Mouse (Mus musculus) heart, embryonic 11.5 days (tissue): ENCODE measurements around the gene Dupd1. TPM values are rescaled to one million over a fixed set of nuclear protein-coding genes. Genes with fewer than 3 reads are reported as not detected.

Experiments used
- ATAC-seq: fragments of 200-750 bp; cut with Nextera tagmentation; replicated peaks from 2 replicates; pipeline ENCODE4 v1.8.0; 2017; ENCODE audit warnings: moderate library complexity; ENCODE audit not compliant: insufficient number of reproducible peaks, low FRiP score, low TSS enrichment
- H3K27ac ChIP-seq: fragments of 300-500 bp; sonication (generic); 2 replicates; pipeline ENCODE4 v1.5.1; 2014; ENCODE audit warnings: mild to moderate bottlenecking, low read depth, low read length
- H3K27me3 ChIP-seq: fragments of 300-500 bp; sonication (generic); 2 replicates; pipeline ENCODE4 v1.6.1; 2014; ENCODE audit warnings: mild to moderate bottlenecking, low read length, mixed read lengths; ENCODE audit not compliant: control insufficient read depth, insufficient read depth
- H3K36me3 ChIP-seq: fragments of 300-500 bp; sonication (generic); 2 replicates; pipeline ENCODE4 v1.6.1; 2014; ENCODE audit warnings: mild to moderate bottlenecking, low read length, moderate library complexity, mixed read lengths; ENCODE audit not compliant: control insufficient read depth, insufficient read depth
- H3K4me1 ChIP-seq: fragments of 300-500 bp; sonication (generic); 2 replicates; pipeline ENCODE4 v1.6.1; 2014; ENCODE audit warnings: low read length; ENCODE audit not compliant: control insufficient read depth, insufficient read depth
- H3K4me2 ChIP-seq: fragments of 300-500 bp; sonication (generic); 2 replicates; pipeline ENCODE4 v1.6.1; 2014; ENCODE audit warnings: mild to moderate bottlenecking, moderate library complexity
- H3K4me3 ChIP-seq: fragments of 300-500 bp; sonication (generic); 2 replicates; pipeline ENCODE4 v1.5.1; 2014; ENCODE audit warnings: low read depth, low read length
- H3K9ac ChIP-seq: fragments of 300-500 bp; sonication (generic); 2 replicates; pipeline ENCODE4 v1.6.1; 2014; ENCODE audit warnings: mild to moderate bottlenecking, low read depth, low read length, moderate library complexity
- H3K9me3 ChIP-seq: fragments of 300-500 bp; sonication (generic); replicated peaks from 2 replicates; pipeline ENCODE4 v1.6.1; 2016; ENCODE audit warnings: low read length; ENCODE audit not compliant: control insufficient read depth
- WGBS: fragments of 180-500 bp; shearing (Covaris S2); extraction: QIAGEN DNeasy Blood & Tissue Kit; methylation state at CpG from one replicate; pipeline ENCODE4 v1.1.7; 2014; ENCODE audit not compliant: insufficient replicate concordance; 5-methylcytosine and 5-hydroxymethylcytosine counted together
- polyA plus RNA-seq: library from polyadenylated mRNA; unstranded; fragments of >200 nt; fragmentation: Nextera tagmentation; extraction: Ambion mirVana; gene quantifications from 2 replicates; pipeline ENCODE4 v1.2.1, GENCODE M21; 2014

Dupd1 gene
- polyA plus RNA-seq, 1 experiment from 2014 or later = not detected

GRCm38 (mm10) chr14:21747436-21748141 lies 33.2 kb upstream of the Dupd1 start:
- H3K9ac ChIP-seq = no peak overlapping the region
- no peak for ATAC-seq
- no peak overlapping the region for H3K27ac ChIP-seq
- peaks cover 5% of the 10 kb centered on the region; the same call in 1 of the 2 replicates for H3K27me3 ChIP-seq
- H3K4me1 ChIP-seq = peaks cover 7% of the 10 kb centered on the region; the same call in 1 of the 2 replicates
- H3K36me3 ChIP-seq = no peaks in the 10 kb centered on the region
- H3K9me3 ChIP-seq = no peaks in the 10 kb centered on the region
- WGBS = 70% methylated on average over 14 of the region's 14 CpGs
- H3K4me3 ChIP-seq = no peak overlapping the region
- H3K4me2 ChIP-seq = no peak overlapping the region

- H3K9ac ChIP-seq = no peak overlapping the region
- peaks cover 5% of the 10 kb centered on the region; the same call in 1 of the 2 replicates for H3K27me3 ChIP-seq
- no peak overlapping the region for H3K4me2 ChIP-seq
- H3K4me3 ChIP-seq = no peak overlapping the region
- ATAC-seq = no peak
- H3K27ac ChIP-seq = no peak overlapping the region
- H3K9me3 ChIP-seq = no peaks in the 10 kb centered on the region
- 77% methylated on average over 2 of the region's 2 CpGs for WGBS
- no peaks in the 10 kb centered on the region for H3K36me3 ChIP-seq
- peaks cover 4% of the 10 kb centered on the region; the same call in 1 of the 2 replicates for H3K4me1 ChIP-seq
These were observed 32.5 kb upstream of the Dupd1 start for GRCm38 (mm10) chr14:21746846-21747245.

GRCm38 (mm10) chr14:21746251-21746650 lies 31.9 kb upstream of the Dupd1 start:
- Histone ChIP-seq H3K4me2 (no peak overlapping the region), H3K27me3 (peaks cover 5% of the 10 kb centered on the region; the same call in 1 of the 2 replicates), H3K36me3 (no peaks in the 10 kb centered on the region), H3K9me3 (no peaks in the 10 kb centered on the region), H3K4me1 (no peaks in the 10 kb centered on the region), H3K27ac (no peak overlapping the region), H3K4me3 (no peak overlapping the region), H3K9ac (no peak overlapping the region)
- no peak for ATAC-seq
- WGBS = 80% methylated on average over 8 of the region's 8 CpGs

GRCm38 (mm10) chr14:21745149-21745548 lies 30.8 kb upstream of the Dupd1 start:
- Histone ChIP-seq H3K36me3 (no peaks in the 10 kb centered on the region), H3K4me3 (no peak overlapping the region), H3K9me3 (no peaks in the 10 kb centered on the region), H3K4me1 (no peaks in the 10 kb centered on the region), H3K9ac (no peak overlapping the region), H3K27ac (no peak overlapping the region), H3K4me2 (no peak overlapping the region), H3K27me3 (peaks cover 5% of the 10 kb centered on the region; the same call in 1 of the 2 replicates)
- WGBS = 67% methylated on average over 5 of the region's 5 CpGs
- ATAC-seq = no peak

- Histone ChIP-seq H3K27me3 (peaks cover 5% of the 10 kb centered on the region; the same call in 1 of the 2 replicates), H3K4me1 (no peaks in the 10 kb centered on the region), H3K27ac (no peak overlapping the region), H3K9ac (no peak overlapping the region), H3K4me3 (no peak overlapping the region), H3K4me2 (no peak overlapping the region), H3K9me3 (no peaks in the 10 kb centered on the region), H3K36me3 (no peaks in the 10 kb centered on the region)
- no peak for ATAC-seq
- WGBS = 85% methylated on average over 1 of the region's 1 CpGs
These were observed 29.8 kb upstream of the Dupd1 start for GRCm38 (mm10) chr14:21744169-21744568.

- no peak for ATAC-seq
- Histone ChIP-seq H3K4me1 (no peaks in the 10 kb centered on the region), H3K27ac (no peak overlapping the region), H3K9ac (no peak overlapping the region), H3K27me3 (peaks cover 5% of the 10 kb centered on the region; the same call in 1 of the 2 replicates), H3K9me3 (no peaks in the 10 kb centered on the region), H3K4me2 (no peak overlapping the region), H3K4me3 (no peak overlapping the region), H3K36me3 (no peaks in the 10 kb centered on the region)
- 84% methylated on average over 4 of the region's 4 CpGs for WGBS
These were observed 28.1 kb upstream of the Dupd1 start for GRCm38 (mm10) chr14:21742441-21742840.

GRCm38 (mm10) chr14:21741786-21742185 lies 27.4 kb upstream of the Dupd1 start:
- H3K27me3 ChIP-seq = peaks cover 5% of the 10 kb centered on the region; the same call in 1 of the 2 replicates
- no peaks in the 10 kb centered on the region for H3K4me1 ChIP-seq
- WGBS = 17% methylated on average over 4 of the region's 4 CpGs
- no peak overlapping the region for H3K4me2 ChIP-seq
- H3K4me3 ChIP-seq = no peak overlapping the region
- H3K9me3 ChIP-seq = no peaks in the 10 kb centered on the region
- no peaks in the 10 kb centered on the region for H3K36me3 ChIP-seq
- no peak overlapping the region for H3K27ac ChIP-seq
- ATAC-seq = peak; percentile 63
- H3K9ac ChIP-seq = no peak overlapping the region

GRCm38 (mm10) chr14:21741314-21741713 lies 26.9 kb upstream of the Dupd1 start:
- H3K36me3 ChIP-seq = no peaks in the 10 kb centered on the region
- no peaks in the 10 kb centered on the region for H3K9me3 ChIP-seq
- H3K9ac ChIP-seq = no peak overlapping the region
- no peak overlapping the region for H3K4me3 ChIP-seq
- 81% methylated on average over 3 of the region's 3 CpGs for WGBS
- no peak for ATAC-seq
- H3K4me1 ChIP-seq = no peaks in the 10 kb centered on the region
- H3K4me2 ChIP-seq = no peak overlapping the region
- no peak overlapping the region for H3K27ac ChIP-seq
- peaks cover 5% of the 10 kb centered on the region; the same call in 1 of the 2 replicates for H3K27me3 ChIP-seq

GRCm38 (mm10) chr14:21740345-21740744 lies 26.0 kb upstream of the Dupd1 start:
- ATAC-seq = no peak
- WGBS = 89% methylated on average over 7 of the region's 7 CpGs
- Histone ChIP-seq H3K4me1 (no peaks in the 10 kb centered on the region), H3K4me3 (no peak overlapping the region), H3K9me3 (no peaks in the 10 kb centered on the region), H3K36me3 (no peaks in the 10 kb centered on the region), H3K9ac (no peak overlapping the region), H3K27ac (no peak overlapping the region), H3K27me3 (peaks cover 5% of the 10 kb centered on the region; the same call in 1 of the 2 replicates), H3K4me2 (no peak overlapping the region)
